Mouse (Mus musculus) urinary bladder, postnatal 10 days (tissue): Measurements from ENCODE around the gene Rccd1.
"Not testable (repeated sequence)": the region's sequence is repeated elsewhere in the genome, so short reads cannot be mapped to it uniquely, and the experiment has no call there.

Experiments
- DNase-seq: peaks from one replicate; pipeline ENCODE4 v3.0.0; 2022; ENCODE audit warnings: low spot score

Rccd1 gene

DNA sequence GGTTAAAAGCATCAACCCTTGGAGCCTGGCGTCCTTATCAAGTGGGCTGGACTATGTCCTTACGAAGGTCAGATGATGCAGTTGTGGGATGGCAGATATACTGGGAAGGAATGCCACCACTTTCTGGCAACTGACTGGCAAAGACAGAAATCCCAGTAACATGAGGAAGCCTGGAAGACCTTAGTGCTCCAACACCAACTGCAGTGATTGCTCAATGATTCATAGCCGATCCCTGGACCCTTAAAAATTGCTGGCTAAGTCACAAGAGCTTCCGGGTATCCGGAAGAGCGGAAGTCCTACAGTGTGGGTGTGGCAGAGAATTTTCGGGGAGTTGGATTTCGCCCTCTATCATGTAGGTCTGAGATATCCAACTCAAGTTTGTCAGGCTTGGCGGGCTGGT, 21.9 kb upstream of the Rccd1 start:
- DNase-seq, result no peak

DNA sequence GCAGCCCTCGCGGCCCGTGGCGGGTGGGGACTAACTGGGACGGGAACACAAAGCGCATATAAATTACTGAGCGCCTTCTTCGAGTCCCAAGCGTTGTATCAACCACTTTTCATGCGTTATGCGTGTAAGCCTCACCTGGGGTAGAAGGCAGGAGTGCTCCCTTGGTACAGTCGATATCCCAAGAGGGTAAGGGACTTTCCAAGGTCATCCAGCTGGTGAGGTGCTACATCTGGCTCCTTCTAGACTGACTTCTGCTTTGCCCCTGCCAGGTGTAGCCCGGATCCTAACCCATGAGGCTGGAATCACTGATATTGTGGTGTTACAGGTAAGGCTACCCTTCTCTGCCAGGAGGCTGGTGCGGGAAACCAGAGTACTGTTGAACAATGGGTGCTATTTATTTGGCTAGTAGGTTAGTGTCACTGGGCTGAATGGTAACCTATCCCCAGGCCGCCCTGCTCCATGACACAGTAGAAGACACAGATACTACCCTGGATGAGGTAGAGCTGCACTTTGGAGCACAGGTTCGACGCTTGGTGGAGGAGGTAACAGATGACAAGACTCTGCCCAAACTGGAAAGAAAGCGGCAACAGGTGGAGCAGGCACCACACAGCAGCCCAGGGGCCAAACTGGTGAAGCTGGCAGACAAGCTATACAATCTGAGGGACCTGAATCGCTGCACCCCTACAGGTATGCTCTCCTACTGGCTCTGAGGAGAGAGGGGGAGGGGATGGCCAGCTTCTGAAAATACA, 19.2 kb upstream of the Rccd1 start:
- DNase-seq, result no peak

DNA sequence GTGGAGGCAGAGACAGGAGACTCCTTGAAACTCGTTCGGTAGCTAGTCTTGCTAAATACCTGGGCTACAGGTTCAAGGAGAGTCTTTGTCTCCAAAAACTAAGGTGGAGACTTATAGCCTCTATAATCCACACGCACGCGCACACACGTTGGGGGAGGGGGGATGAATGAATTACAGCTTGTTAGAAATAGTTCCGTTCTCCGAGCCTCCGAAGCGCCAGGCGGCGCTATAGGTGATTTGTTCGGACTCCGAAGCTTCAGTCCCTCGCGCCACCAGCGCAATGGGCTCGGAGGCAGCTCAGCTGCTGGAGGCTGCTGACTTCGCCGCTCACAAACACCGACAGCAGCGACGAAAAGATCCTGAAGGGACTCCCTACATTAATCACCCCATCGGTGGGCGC, 18.6 kb upstream of the Rccd1 start, which contains the start of gene Hddc3:
TSS of gene Hddc3 (plus strand) at position 247 of the 400 bp plus-strand sequence.
- DNase-seq, result peak; percentile 81

DNA sequence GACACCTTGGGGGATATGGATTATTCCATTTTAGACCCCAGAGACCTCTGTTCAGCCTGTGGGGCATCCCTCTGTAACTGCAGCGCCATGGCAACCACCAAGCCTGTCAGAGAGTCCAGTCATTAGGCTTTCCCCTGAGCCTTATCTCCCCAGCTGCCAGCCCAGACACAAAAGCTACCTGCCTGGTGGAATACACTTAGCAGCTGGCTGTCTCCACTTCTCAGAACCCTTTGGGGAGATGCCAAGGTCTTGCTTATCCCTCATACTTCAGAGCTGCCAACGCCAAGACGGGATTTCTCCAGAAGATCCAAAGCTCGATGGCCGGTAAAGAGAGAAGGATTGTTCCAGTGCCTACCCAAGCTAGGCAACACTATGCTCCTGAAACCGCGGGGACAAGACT, 17.5 kb upstream of the Rccd1 start:
- no peak for DNase-seq

DNA sequence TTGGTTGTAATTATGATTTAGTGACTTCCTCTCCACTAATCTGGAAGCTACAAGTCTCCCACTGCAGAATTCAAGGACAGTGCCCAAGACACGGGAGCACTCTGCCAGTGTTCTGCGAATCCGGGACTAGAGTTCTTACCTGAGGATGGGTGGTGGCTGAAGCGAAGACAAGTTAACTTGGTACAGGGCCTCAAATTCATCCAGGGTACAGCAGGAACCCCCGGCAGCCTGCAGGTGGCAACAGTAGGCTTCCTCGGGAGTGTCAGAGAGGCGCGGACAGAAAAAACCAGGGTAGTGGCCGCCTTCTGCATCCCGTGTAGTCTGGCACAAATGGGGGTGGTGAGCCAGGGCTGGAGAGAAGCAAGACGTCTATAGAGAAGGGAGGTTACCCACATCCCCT, 16.5 kb upstream of the Rccd1 start, which contains the start of gene Unc45a:
TSS of gene Unc45a (minus strand) at position 213 of the 400 bp plus-strand sequence.
- DNase-seq, result no peak

DNA sequence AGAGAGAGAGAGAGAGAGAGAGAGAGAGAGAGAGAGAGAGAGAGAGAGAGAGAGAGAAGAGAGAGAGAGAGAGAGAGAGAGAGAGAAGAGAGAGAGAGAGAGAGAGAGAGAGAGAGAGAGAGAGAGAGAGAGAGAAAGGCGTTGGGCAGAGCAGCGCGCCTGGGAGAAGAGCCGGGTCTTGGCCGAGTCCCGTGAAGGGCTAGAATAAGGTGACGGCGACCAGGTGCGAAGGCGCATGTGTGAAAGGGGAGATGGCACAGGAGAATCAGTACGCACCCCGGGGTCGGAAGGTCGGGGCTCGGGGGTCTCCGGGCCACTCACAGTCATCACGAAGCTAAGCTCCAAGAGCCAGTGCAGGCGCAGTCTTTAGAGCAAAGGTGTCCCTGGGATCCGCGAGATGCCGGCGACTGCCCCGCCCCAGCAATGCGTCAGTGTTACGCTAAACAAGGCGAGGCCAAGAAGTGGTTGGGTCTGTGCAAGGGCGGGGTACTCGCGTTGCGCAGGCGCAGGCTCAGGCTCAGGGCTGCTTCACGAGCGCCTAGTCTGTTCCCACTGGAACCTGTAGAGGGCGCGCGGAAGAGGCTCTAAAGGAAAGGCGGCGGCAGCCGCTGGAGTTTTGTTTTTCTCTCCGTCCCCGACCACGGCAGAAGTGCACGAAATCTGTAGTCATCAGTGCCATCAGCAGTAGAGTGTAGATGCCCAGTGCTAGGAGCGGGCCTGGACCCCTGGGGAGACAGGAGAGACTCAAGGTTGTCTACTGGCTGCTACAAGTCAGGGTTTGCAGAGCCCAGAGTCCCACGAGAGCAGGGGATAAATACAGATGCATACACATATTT, 15.8 kb upstream of the Rccd1 start:
- peak; percentile 94 for DNase-seq

DNA sequence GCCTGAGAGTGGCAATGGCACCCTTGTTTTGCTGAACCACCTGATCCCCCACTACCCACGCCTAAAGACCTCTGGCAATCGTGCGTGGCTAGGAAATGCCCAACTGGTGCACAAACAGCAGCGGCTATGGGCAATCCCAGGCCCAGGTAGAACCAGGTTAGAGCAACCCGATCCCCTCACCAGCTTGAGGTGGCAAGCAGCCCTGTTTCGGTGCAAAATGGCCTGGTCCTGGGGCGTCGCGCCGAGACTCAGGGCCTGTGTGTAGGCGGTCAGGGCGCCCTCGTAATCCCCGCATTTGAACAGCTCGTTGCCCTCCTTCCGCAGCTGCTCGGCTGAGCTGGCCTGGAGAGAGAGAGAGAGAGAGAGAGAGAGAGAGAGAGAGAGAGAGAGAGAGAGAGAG, 15.1 kb upstream of the Rccd1 start:
- no peak for DNase-seq

DNA sequence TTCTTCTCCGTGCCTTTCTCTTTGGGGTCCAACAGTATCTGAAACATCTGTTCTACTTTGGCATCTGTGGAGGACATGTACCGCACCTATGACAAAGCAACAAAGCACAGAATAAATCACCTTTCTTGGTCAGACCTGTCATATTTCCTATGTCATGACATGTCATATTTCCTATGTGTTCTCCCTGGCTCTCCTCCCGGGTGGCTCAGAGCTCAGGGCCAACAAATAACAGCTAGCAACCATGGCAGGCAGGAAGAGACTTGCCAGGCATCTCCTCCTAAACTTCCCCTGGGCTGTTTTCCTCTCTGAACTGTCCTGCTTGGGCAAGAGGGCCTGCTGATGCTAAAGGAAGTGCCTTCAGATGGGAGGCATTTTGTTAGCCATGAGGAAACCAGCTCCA, 12.7 kb upstream of the Rccd1 start:
- DNase-seq, result no peak

DNA sequence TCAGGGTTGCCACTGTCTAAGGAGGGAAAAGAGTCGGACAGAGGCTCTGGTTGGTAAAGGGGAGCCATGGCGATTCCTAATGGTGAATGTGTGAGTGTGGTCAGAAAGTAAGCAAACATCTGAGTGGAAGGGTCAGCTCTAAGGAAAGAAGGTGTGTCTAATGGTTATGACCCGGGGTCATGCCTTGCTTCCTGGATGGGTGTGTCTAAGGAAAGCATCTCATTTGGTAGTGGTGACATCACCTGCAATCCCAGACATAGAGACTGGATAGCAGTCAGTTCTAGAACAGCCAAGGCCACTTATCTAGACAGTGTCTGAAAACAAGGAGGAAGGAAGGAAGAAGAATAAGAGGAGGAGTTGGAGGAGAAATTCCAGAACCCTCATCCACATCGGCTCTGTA, 10.6 kb upstream of the Rccd1 start:
- DNase-seq, result no peak

DNA sequence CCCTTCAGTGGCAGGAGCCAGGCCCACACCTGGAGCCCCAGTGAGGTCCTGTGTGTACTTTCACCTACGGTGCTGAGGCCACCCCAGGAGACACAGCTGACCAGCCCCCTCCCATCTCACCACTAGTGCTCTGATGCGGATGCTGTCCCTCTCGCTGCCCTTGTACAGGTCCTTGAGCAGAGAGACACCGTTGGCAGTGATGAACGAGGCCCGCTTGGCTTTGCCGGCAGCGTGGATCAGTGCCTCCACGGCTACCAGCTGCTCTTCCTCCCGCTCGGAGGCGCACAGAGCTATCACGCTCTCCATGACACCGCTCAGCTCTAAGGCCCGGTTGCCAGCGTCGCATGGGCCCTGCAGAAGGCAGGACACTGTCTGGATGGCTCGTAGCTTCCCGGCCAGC, 7.2 kb upstream of the Rccd1 start:
- DNase-seq, result no peak

DNA sequence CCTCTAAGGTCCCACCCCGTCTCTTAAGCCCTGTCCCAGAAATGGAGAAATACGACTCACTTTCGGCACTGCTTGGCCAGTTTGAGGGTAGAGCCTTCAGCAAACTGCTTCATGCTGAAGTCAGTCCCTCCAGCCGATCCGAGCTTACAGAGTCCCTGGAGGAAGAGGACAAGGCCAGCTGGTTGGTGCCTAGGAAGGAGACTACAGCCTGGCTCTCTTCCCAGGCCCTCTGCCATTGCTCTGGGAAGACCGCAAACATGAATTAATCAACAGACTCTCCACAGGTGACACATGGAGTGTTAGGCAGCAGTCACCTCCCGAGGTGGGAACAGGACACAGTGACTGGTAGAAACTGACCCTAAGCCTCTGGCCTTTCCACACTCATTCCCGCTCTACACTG, 6.0 kb upstream of the Rccd1 start:
- DNase-seq, result no peak

DNA sequence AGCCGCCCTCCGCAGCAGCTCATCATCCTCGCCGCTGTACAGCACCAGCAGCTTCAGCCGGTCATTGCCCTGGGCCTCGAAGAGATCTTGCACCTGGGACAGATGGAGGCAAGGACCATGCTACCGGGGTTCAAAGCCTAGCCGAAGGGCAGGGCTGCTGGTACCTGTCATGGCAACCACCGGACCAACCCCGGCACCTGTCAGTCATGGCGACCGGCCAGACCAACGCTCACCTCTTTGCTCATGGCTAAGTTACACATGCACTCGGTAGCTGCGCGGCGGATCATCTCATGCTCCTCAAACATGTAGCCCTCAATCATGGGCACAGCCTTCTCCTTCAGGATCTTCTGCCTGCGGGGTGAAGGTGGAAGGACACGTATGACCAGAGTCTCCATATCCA, 1.8 kb upstream of the Rccd1 start:
- DNase-seq, result no peak

DNA sequence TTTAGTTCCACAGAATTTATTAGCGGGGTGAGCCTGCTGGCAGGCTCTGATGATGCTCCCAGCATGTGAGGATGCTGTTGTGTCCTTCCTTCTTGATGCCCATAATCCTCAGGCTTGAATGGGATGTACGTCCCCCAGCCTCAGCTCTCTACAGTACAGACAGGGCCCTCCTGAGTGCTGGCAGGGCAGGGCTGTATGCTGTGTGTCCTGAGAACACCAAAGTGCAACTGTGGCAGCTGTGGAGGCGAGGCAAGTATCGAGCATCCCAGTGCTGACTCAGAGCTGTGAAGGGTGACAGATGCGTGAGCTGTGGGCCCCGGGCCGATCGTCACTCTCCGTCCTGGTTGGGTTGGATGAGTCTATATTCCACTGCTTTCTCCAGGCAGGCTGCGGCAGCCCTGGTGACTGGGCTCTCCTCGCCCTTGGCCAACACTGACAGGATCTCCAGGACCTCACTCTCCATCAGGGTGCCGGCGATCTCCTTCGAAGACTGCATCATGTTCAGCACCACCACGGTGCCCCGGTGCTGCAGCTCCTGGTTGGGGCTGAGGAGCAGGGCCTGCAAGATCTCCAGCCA, 1.1 kb upstream of the Rccd1 start:
- DNase-seq, result no peak

DNA sequence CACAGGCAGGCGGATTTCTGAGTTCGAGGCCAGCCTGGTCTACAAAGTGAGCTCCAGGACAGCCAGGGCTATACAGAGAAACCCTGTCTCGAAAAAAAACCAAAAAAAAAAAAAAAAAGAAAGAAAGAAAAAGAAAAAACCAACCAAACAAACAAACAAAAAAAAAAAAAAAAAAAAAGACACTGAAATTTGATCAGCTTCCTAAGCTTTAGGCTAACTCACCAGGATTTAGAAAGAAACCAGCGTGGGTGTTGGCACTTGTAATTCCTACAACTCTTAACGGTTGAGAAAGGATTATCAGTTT, 514 bp upstream of the Rccd1 start:
- not testable (repeated sequence) for DNase-seq

DNA sequence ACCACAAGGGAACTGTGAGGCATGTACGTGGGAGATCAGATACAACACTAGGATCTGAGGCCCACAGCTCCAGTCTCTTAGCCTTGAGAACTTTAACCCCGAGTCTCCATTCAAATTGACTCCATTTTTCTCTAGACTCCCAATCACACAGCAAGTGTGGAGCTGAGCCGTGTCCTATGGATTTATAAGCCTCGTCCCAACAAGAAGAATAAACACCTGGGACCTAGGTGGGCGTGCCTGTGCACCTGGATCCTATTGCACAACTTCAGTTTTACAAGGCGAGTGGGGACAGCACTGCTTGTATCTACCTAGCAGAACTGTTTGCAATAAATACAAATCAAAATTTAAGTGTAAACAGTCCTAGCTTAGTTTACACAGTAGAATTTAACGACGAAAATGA, 918 bp downstream of the Rccd1 start:
- DNase-seq, result no peak

DNA sequence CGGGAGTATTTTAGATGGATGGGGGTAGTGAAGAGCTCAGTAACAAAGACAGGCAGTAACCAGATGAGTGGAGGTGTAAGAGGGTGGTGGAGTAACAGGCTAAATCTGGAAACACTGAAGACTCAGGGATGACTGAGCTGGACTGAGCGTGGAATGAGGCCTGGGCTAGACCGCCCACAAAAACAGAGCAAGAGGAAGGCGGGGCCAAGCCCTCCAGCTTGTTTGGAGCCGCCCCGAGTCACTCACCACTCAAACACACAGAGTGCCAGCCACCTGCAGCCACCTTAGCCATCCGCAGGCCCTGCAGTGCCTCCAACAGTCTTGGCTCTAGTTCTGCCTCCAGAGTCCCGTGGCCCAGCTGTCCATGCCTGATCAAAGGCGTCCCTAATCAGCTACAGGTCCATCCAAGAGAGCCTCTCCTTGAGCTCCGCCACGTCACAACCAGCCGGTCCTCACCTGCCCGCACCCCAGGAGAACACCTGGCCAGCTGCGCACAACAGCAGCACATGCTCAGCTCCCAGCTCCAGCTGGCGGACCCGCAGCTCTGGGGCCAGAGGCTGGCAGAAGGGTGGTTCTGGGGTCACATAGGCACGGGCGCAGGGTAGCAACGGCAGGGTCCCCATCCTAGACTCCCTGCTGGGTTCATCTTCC, 4.3 kb downstream of the Rccd1 start:
- DNase-seq, result no peak

DNA sequence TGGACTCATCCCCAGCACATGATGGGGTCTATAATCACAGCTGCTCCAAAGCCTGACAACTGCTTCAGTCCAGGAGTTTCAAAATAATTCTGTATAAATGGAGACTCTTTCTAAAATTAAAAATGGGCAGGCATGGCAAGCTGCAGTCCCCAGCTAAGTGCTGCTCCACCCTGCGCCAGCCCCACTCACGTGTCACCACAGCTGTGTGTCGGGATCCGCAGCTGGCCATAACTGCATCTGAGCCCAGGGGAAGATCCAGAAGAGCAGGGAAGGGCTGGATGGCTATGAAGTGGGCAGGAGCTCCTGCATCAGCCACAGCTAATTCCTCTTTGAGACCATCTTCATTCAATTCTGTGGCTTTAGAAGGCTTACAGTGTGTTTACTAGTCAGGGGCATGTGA, 5.6 kb downstream of the Rccd1 start:
- DNase-seq, result no peak

DNA sequence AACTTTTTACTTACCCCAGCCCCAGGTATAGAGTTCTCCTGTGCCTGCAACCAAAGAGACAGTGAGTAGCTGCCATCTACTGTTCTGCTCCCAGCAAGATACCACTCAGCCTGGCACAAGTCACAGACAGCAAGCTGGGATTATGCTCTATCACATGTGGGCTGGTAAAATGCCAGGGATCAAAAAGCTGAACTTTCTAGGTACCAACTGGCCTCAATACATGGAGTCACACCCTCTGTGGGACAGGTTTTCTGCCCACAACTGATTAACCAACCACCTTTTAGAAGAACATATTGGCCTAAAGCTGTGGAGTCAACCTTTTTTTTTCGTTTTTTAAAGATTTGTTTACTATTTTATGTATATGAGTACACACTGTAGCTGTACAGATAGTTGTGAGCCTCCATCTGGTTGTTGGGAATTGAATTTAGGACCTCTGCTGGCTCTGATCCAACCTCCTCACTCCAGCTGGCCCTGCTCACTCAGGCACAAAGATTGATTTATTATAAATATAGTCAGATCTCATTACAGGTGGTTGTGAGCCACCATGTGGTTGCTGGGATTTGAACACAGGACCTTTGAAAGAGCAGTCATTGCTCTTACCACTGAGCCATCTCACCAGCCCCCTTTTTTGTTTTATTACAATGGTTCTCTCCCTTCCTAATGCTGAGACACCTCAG, 6.7 kb downstream of the Rccd1 start:
- no peak for DNase-seq

DNA sequence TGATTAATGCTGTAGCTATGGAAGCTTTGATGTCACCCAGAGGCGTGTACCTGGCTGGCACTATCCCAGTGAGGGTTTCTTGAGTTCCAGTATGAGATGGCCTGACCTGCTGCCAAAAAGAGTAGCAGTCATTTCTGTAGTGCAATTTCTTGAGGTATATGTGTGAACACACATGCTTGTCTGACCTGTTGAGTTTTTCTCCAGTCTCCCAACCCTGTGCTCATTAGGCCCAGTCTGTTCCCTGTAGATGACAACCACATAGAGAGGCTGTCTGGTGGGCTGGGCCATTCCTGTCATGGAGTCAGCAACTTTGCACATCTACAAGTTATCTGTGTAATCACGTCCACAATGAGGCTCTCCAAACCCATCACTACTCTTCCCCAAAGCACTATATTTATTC, 8.5 kb downstream of the Rccd1 start:
- no peak for DNase-seq

DNA sequence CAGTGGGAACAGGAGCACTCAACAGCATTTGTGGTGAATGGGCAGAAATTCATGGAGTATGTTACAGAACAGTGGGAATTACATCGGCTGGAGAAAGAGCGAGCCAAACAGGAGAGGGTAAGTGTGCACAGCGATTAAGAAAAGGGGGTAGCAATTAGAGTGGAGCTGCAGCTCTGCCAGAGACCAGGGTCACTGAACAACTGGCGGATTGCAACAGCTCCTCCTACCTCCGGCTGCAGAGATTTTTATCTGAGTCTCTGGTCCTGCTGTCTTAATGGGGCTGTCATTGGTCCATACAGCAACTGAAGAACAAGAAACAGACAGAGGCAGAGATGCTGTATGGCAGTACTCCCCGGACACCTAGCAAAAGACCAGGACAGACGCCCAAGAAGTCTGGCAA, 13.5 kb downstream of the Rccd1 start:
- DNase-seq, result no peak

DNA sequence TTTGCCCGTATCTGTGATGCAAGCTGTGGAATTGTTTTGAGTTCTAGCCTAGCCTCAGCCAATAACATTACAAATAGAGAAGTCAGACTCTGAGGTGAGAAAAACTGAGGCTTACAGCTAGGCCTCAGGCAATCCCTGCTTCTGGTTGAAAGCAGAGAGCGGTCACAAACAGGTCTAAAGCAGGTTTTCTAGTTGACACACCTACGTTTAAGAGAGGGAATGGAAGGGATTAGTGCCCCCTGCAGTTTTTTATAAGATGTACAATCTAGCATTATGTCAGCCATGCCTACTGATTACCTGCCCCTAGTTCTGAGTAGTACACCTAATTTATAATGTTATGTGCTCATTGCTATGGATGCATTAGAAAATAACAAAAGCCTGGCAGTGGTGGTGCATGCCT, 16.5 kb downstream of the Rccd1 start:
- no peak for DNase-seq

DNA sequence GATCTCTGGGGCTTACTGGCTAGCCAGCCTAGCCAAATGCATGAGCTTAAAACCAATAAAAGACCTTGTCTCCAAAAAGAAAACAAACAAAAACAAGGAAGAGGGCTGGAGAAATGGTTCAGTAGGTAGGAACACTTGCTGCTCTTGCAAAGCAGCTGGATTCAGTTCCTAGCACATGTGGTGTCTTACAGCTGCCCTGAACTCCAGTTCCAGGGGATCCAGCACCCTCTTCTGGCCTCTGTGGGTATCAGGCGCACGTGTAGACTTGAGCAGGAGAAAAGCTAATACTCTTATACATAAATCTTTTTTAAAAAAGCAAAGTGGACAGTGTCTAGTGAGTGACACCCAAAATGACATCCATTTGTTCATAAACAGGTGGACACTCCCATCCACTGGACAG, 22.7 kb downstream of the Rccd1 start:
- DNase-seq, result no peak
